Mouse (Mus musculus) Muller cell, postnatal 12 days (primary cell): ENCODE measurements around the gene Itln1.
A peak's percentile ranks its signal among the peaks of the same experiment; 100 is the strongest.

Source experiments
- DNase-seq: peaks from one replicate; pipeline ENCODE4 v3.0.0-alpha.2; 2015; ENCODE audit errors: inconsistent ontology term

Gene Itln1

DNA sequence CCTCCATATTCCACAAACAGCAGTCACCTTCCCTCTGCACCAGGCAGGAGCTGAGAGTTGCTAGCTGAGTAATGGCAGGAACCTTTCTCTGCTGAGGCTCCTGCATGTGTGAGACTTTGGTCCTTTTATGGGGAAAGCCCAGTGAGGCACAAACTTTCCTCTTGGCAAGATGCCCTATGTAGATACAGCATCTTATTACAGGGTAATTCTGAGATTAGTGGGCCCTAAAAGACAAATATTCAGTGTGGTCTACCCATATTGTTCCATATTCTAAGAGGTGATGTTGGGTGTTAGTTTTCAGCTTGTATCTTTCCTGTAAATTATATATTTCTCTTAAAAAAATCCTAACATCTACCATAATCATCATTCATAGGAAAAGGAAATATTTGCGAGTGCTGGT is at the start of gene Itln1:
Gene Itln1, minus strand, starts transcription at position 101 of the 400 bp plus-strand sequence.
- DNase-seq = no peak

DNA sequence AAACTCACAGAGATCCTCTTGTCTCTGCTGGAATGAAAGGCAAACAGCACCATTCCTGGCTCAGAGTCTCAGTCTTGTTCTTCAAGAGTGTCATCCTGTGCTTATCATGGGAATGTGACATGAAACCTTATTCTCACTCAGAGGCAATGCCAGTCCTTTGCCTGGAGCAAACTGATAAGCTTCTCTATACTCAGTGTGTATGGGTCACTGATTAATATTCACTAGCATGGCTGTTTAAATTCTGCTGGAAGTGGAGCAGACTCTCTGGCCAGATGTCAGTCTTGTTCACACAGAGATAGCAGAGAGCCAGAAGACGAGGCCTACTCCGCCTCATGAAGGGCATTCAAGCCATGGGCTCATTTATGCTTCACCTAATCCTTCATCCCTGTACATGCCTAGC is 49.5 kb upstream of the Itln1 start:
- no peak for DNase-seq

DNA sequence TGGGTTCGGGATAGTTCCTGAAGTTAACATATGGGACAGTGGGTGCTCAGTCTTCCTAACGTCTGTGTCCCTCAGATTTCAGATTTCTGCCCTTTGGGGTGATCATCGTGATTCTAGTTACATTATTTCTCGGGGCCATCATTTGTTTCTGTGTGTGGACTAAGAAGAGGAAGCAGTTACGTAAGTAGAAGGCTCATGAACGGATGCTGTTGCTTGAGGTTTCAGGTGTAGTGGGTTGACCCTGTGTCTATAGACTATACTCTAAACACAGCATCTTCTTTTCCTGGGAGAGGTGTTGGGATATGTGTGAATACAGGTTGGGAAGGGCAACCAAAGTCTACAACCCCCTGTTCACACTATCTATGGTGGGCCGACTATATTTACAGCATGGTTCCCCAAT is 42.1 kb upstream of the Itln1 start:
- no peak for DNase-seq

DNA sequence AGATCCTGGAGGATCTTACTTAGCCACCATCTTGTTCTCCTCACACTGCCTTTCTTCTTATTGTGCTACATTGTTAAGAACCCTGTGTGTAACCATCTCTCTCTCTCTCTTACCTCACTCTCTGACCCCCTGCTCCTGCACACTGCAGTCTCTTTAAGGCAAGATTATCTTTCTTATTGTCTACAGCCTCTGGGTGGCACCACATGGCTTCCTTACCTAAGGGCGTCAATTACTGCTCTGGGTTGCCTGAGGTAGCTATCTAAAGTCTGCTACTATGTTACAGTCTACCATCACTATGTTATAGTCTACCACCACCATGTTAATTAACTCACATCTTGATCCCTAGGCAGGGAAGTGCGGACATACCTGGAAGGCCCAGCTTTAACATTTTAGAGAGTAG is 33.3 kb upstream of the Itln1 start:
- DNase-seq = no peak

DNA sequence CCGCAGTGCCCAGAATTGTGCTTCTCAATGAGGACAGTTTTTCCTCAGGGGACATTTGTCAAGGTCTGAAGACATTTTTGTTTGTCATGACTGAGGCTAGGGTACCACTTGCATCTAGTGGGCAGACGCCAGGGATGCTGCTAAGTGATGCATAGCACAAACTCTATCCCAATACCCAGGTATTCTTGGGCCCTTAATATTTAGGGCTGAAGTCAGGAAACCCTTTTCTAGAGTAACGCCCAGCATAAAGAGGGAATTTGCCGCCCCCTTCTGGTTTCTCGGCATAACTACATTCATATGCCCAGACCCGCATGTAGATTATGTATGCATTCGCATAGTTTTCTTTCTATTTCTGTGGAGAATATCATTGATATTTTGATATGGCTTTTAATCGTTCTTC is 31.7 kb upstream of the Itln1 start:
- peak; percentile 17 for DNase-seq

DNA sequence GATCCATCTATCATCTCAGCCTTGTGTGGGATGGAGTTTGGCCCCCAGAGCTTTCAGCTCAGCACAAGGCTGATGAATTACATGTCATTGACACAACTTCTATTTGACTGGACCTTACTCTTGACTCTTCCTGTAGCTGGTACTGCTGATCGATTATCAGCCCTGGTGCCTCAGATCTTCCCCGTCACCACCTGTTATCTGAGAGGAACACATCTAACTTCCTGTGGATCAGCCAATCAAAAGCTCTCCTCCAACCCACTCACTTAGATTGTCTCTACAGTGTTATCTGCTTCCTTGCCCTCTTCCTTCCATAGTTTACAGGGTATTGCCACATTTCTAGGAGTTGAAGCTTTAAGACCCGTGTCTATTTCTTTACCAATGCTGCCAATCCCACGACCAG is 30.8 kb upstream of the Itln1 start:
- no peak for DNase-seq

DNA sequence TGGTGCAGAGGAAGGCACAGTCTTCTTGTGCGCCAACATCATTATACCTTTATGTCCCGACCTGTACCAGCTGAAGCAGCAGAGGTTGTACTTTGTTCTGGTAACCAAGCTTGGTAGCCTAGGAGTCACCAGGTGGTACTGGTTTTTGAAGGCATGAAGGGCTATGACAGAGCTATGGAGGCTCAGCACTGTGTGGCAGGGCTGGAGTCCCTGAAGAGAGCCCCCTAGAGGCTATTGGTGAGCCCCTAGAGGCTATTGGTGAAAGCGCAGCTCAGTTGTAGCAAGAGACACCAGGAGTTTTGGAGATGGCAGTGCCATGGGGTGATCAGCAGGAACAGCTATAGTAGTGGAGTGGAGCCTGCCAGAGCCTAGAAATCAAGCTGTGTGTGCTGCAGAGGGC is 29.2 kb upstream of the Itln1 start:
- DNase-seq = no peak

DNA sequence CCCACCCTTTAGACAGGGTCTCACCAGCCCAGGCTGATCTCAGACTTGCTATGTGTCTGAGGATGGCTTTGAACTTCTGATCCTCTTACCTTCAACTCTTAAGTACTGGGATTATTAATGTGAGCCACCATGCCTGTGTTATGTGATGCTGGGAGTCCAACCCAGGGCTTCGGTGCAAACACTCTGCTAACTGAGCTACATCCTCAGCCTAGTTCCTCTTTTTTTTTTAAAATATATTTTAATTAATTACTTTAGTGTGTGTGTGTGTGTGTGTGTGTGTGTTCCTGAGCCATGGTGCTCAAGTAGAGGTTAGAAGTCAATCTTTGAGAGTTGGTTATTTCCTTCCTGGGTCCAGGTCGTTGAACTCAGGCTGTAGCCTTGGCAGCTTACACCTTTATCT is 27.9 kb upstream of the Itln1 start:
- DNase-seq = no peak

DNA sequence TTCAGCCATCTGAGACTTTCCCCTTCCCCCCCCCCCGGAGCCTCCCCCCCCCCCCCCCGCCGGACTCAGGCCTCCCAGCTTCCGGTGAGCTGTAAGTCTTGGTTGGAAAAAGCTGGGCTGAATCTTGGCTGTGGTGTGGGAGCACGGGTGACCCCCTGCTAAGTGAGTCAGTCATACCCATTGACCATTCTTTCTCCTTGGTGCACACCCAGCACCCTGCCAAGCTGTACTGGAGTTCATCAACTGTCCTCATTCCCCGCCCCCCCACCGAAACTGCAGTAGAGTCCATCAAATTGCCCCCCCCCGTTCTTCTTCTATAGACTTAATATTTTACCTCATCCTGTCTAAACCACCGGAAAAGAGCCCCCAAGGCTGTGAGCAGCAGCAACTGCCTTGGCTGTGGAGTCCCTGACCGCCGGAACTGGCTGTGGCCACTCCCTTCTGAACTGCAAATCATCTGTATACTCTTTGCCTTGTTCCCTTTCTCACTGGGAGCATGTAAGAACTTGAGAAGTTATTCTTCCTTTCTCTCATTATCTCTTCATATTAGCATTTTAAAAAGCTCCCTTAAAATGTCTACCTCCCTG is 26.6 kb upstream of the Itln1 start:
- peak; percentile 43 for DNase-seq

DNA sequence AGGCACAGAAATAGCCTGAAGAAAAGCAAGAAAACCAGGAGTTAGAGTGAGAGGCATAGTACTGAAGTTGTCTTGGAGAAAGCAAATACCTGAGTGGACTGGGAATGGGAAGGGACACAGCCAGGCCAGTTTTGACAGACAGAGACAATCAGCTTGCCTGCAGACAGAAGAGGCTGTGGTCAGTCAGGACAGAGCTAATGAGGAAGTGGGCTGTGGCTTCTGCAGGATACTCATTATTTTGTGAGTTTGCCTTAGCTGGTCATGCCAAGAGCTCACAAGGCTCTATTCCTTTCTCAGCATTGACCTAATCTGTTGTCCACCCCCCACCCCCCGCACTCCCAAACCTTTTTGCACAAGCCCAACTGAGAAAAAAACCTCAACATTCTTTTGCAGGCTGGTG is 26.1 kb upstream of the Itln1 start:
- DNase-seq = peak; percentile 72

DNA sequence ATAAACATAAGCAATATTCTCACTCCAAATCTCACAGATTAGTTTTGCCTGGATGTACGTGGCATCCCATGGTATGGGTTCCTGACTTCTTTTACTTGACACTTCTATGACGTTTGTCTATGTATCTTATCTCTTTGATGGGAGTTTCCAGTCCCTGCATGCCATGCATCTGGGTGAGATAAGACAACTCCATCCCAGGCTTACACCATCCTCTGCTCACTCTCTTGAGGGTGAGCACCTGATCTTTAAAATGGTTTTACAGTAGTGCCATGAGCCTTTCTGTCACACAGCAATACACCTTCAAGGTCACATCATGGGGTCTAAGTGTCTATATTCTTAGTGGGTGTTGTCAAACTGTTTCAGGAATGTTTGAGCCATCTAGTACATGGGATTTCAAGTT is 25.2 kb upstream of the Itln1 start:
- DNase-seq = no peak

DNA sequence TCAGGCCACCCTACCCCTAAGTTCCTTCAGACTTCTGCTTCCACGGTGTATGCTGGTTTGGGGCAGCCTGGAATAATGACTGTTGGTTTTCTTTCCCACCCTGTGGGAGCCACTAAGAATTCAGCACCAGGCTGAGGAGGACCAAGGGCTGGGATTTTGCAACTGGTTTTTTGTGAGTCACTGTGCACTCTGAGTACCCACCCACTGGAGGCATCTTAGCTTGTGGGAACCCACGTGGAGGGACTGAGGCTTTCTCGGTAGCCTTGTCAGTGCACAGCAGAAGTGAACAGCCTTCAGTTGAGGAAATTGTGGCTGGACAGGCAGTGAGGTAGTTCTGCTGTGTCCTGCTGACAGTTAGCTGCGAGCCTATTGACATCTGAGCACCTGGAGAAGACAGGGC is 23.8 kb upstream of the Itln1 start, which contains the start of gene Cd244a:
Gene Cd244a, plus strand, starts transcription at position 296 of the 400 bp plus-strand sequence.
- DNase-seq = no peak

DNA sequence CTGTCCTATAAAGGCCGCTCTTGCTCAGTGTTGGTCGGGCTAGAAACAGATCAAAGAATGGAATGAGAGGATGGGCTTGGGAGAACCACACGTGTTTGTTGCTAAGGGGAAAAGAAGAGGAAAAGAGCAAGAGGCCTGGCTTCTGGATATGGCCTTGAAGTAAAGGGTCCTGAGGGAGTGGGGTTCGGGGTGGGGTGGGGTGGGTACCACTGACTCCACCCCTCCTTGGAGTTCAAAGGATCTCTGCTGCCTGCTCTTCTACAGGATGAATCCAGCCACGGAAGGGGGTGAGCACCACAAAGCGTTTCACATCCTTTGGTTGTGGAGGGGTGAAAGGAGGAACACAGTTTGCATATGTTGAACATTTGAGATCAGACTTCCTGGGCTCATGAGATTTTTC is 23.3 kb upstream of the Itln1 start:
- no peak for DNase-seq

DNA sequence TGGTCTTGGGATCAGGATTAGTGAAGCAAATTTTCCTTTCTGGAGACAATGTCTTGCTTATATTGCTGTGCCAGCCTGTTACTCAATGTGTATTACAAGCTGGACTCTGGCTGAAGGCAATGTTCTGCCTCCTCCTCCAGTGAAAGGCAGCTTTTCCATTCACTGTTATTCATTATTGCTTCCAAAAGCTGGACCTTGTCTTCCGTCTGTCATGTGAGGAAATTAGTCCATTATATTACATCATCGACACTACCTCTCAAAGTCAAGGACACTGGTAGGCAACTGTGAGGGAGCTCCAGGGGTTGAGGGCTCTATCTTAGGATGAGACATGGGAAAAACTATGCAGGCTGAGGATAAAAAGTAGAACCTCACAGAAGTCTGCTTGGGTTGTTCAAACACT is 21.3 kb upstream of the Itln1 start:
- DNase-seq = no peak

DNA sequence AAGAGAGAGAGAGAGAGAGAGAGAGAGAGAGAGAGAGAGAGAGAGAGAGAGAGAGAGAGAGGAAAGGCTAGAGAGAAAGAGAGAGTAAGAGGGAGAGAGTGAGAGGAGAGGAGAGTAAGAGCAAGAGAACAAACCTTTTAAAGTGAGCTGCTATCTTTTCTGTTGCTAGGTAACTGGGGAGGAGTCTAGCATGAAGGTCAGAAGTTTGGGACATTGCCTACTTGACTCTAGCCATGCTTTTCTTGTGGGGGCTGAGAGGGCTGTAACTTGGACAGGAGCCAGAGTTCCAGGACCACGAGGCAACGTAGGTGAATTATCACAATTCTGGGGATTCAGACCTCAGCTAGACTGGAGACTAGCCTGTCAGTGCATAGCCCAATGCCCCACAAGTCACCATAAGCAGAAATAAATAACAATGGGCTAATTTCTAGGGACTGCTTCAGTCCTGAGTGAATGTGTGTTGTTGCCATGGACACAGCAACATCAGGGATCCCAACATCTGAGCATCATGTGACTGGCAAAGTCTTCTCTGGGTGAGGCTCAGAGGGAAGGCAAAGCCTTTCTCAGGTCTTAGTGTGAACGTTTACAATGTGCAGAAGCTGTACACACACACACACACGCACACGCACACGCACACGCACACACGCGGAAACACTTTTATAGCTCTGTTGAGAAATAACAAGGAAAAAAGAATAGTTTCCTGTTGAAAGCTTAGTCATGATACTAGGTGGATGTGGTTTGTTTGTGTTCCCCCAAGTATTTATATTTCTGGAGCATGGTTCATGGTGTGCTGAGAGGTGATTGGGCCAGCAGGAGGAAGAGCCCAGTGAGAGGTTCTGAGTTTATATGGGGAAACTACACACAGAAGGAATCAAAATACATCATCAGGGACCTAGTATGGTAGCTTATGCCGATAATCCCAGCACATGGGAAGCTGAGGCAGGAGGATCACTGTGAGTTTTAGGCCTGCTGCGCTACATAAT is 18.6 kb upstream of the Itln1 start:
- no peak for DNase-seq

DNA sequence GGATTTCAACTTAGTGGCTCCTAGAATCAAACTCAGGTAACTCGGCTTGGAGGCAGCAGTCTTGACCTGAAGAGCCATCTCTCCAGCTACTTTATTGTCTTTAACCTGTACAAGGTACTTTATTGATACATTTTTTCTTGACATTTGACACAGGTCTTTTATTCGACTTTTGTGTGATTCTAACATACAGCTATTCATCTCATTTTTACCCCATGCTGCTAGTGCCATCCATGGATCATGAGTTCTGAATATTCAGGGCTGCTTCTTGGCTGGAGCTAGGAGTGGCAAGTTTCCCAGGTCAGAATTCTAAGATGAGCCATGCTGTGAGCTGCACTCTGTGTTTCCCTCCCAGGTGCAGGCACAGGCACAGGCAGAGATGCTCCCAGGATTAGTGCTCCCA is 17.1 kb upstream of the Itln1 start:
- DNase-seq = no peak

DNA sequence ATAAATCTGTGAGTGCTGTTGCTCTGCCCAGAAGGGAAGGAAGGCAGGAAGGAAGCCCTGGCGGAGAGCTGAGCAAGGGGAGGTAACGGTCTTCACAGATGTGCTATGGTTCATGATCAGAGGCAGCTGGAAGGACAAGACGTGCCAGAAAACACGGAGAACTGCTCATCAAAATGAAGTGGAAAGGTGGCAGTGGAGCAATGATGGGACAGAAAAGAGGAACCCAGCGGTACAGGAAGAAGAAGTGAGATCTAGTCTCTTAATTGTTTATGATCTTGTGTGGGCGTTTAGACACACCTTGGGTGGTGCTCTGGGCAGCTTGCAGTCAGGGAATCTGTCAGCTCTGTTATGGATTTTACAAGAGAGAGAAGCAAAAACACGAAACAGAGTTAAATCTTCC is 16.2 kb upstream of the Itln1 start:
- DNase-seq = no peak

DNA sequence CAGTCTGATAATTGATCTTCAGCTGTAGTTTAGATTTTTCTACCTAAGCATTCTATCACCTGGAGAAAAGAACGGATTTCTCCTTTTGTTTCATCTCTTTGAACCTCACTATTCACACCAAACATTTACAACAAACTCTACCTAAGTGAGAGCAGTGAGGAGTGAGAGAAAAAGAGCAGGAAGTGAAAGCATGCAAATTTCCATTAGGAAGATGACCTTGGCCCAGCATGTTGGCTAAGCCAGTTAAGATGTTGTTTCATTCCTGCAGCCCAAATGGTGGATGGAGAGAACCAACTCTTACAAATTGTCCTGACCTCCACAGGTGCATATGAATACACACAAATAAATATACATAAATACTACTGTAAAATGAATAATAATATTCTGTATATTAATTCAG is 5.6 kb upstream of the Itln1 start:
- DNase-seq = no peak

DNA sequence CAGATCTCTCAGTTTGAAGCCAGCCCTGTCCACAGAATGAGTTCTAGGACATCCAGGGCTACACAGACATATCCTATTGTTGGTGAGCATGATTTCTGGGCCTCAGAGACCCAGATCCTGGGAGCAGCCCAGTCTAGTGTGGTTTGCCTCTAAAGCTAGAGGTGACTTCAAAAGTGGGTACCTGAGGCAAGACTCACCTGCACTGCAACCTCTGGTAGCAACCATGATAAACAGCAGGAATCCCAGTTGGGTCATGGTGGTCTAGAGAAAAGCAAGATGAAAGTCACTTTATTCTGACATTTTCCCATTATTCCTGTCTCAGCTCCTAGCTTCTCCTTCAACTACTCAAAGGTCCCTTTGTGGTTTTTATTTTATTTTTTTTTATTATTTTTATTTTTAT is 537 bp downstream of the Itln1 start:
- no peak for DNase-seq

DNA sequence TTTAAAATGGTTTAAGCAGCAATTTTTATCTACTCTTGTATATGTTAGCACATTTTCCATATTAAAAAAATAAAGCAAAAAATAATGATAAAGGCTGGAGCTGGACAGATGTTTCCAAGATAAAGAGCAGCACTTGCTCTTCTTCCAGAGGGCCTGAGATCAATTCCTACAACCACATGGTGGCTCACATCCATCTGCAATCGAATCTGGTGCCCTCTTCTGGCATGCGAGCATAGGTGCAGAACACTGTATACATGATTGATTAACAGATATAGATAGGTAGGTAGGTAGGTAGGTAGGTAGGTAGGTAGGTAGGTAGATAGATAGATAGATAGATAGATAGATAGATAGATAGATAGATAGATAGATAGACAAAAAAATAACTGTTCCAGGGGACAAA is 2.3 kb downstream of the Itln1 start:
- no peak for DNase-seq

DNA sequence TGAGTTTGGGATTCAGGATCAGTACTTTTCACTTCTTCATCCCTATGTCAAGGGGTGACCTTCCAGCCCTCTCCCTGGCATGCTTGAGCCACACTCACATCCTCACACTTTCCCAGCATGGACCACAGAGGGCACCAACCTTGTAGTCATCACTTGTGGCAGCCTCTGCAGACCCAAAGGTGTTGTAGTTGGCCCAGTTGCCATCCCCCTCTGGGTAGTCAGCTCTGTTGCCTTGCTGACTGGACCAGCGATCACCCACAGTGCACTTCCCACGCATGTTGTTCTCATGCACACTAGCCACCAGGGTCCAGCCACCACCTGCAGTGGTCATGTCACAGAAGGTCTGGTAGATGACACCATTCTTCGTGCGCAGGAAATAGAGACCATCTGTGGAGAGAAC is 3.7 kb downstream of the Itln1 start:
- DNase-seq = no peak

DNA sequence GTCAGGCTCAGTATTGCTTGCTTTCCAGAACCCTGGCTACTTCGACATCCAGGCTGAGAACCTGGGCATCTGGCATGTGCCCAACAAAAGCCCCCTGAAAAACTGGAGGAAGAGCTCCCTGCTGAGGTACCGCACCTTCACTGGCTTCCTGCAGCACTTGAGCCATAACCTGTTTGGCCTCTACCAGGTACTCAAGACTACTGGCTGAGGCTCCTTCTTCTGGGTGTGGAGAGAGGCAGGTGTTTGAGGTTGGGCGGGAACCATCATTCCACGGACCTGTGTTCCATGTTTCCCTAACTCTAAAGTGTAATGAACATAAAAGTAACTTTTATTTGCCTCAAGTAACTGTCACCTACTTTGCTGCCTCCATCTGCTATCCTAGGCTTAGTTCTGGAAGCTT is 19.5 kb downstream of the Itln1 start:
- DNase-seq = no peak

DNA sequence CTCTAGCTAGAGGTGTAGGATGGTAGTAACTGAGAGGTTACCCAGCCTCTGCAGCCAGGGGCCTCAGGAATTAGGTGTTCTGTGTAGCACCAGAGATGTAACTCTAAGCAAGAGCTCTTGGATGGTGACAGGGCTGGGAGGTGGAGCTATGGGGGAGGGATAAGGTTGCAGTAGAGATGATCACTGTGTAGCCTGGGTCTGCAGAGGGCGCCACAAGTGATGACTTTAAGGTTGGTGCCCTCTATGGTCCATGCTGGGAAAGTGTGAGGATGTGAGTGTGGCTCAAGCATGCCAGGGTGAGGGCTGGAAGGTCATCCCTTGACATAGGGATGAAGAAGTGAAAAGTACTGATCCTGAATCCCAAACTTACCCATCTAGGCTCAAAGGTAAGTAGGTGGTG is 20.1 kb downstream of the Itln1 start:
- no peak for DNase-seq
